ENCODE assay signal across 8 mouse cellular contexts in genomic region chr13:44730939-44731551, GRCm38 (mm10). TPM values are rescaled to one million over a fixed set of nuclear protein-coding genes. Genes with fewer than 3 reads are reported as not detected.
A peak's percentile ranks its signal among the peaks of the same experiment; 100 is the strongest.
DNase-seq lines count a peak whose midpoint lies in the region; ATAC-seq and TF ChIP-seq lines count a peak whose summit lies in the region.

No protein-coding gene starts in this region.

- peak overlapping the region; percentile 93 for H3K4me3 ChIP-seq in gastrocnemius, adult 2 months
- peak overlapping the region; percentile 49 for H3K4me3 ChIP-seq in hindbrain, postnatal 0 days (ENCODE audit: low read length)

- TF ChIP-seq CTCF in gastrocnemius, adult 2 months (IDR thresholded peaks at IDR 0.05), result peak; percentile 6; the same call in 1 of the 2 replicates
- TF ChIP-seq CTCF in hindbrain, postnatal 0 days (IDR thresholded peaks at IDR 0.05; ENCODE audit: low read depth), result no peak

- H3K27me3 ChIP-seq in hindbrain, postnatal 0 days (ENCODE audit: insufficient read depth, low read length), result no peaks in the 10 kb centered on the region

- H3K27ac ChIP-seq in gastrocnemius, adult 2 months, result peak overlapping the region; percentile 100
- peak overlapping the region; percentile 94 for H3K27ac ChIP-seq in hindbrain, postnatal 0 days

- H3K9ac ChIP-seq in hindbrain, postnatal 0 days (replicated peaks; ENCODE audit: low read length), result peak overlapping the region; percentile 79

- DNase-seq in gastrocnemius, adult 2 months, result peak; percentile 93
- peak; percentile 94 for DNase-seq in hindbrain, postnatal 0 days (ENCODE audit: low spot score)
- peak; percentile 82 to 93 for DNase-seq in left cerebral cortex, adult 8-10 months (ENCODE audit: low spot score in 2 of 2)
- peak; percentile 92 for DNase-seq in right cerebral cortex, adult 18-20 months
- peak; percentile 91 for DNase-seq in urinary bladder, adult 2 months (ENCODE audit: low spot score)

- H3K4me2 ChIP-seq in hindbrain, postnatal 0 days (ENCODE audit: low read depth, low read length), result peak overlapping the region; percentile 76

- intact Hi-C loops in gastrocnemius, adult 2 months (cut with DNase I), result loop anchor here (1.0 to 5.0 kb wide), 3 partner anchors 56 to 869 kb away; no protein-coding TSS in a partner anchor

- no peaks in the 10 kb centered on the region for H3K9me3 ChIP-seq in hindbrain, postnatal 0 days (ENCODE audit: low read length)

- ATAC-seq in activated CD4-positive, CD25-positive, alpha-beta regulatory T cell, adult 4 months, result peak; percentile 50
- peak; percentile 52 for ATAC-seq in common myeloid progenitor, adult 5-6 weeks (replicated peaks; ENCODE audit: low read depth, poor library complexity, severe bottlenecking)
- peak; percentile 80 for ATAC-seq in hindbrain, postnatal 0 days
- peak; percentile 45 for ATAC-seq in megakaryocyte, adult 5-6 weeks (ENCODE audit: poor library complexity, severe bottlenecking)

- peaks cover 11% of the 10 kb centered on the region; the same call in 1 of the 2 replicates for H3K4me1 ChIP-seq in hindbrain, postnatal 0 days (ENCODE audit: insufficient read depth, low read length)

- H3K36me3 ChIP-seq in hindbrain, postnatal 0 days (ENCODE audit: insufficient read depth, low read length), result no peaks in the 10 kb centered on the region

- WGBS in hindbrain, postnatal 0 days, result under 1% methylated on average over 38 of the region's 41 CpGs

RNA-seq across cellular contexts. Expression of gene Jarid2, which starts 1.8 kb away (rescaled TPM):
- 10 to 100 TPM; 47.3 to 58.1 TPM for polyA plus RNA-seq in activated CD4-positive, CD25-positive, alpha-beta regulatory T cell, adult 4 months (2017; shearing (Covaris generic))
- total RNA-seq in common myeloid progenitor, adult 5-6 weeks (2017), result 37.6 and 44.5 TPM in 2 replicates
- total RNA-seq in gastrocnemius, adult 2 months (2021), result 10 to 100 TPM; 26.0 to 29.0 TPM
- total RNA-seq in hindbrain, postnatal 0 days (2014; rRNA removed), result 20.3 and 21.6 TPM in 2 replicates
- 19.3 and 19.8 TPM in 2 replicates for polyA plus RNA-seq in hindbrain, postnatal 0 days (2015; fragmentation: Nextera tagmentation; extraction: Ambion mirVana)
- total RNA-seq in left cerebral cortex, adult 8-10 months (2022), result 10 to 100 TPM; 29.5 to 37.8 (median 33.3) TPM
- 49.1 and 49.2 TPM in 2 replicates for total RNA-seq in megakaryocyte, adult 5-6 weeks (2015)
- 59.8 and 74.4 TPM in 2 replicates for total RNA-seq in megakaryocyte, adult 5-6 weeks (2017)
- 15.2 and 17.8 TPM in 2 replicates for polyA plus RNA-seq in urinary bladder, adult 2 months (2012; rRNA removed)

Comparison
In these comparisons a context has a peak if more than half of its experiments do, and no peak if none do; other contexts are left out.
1. Peak in every context shown above with its lines: DNase-seq, ATAC-seq, H3K4me3 ChIP-seq and H3K27ac ChIP-seq.